Comparison of ENCODE assay signal across 20 mouse cellular contexts in the genomic region with DNA sequence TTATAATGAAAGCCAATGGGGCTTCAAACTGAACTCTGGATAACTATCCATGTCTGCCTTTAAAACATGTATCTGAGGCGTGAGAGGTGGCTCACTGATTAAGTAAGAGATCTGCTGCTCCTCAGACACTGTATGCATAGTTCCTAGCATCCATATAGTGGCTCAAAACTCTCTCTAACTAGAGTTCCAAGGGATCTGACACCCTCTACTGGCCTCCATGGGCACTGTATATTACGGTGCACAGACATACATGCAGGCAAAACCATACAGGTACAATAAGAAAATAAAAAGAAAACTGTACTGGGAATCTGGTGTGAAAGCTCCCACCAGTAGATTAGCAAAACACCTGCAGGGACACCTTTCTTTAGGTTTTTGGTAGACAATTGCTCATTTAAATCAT.
DNase-seq lines count a peak whose midpoint lies in the region; ATAC-seq and TF ChIP-seq lines count a peak whose summit lies in the region.
"Had no signal": no experiment of that assay in that cellular context is flagged by ENCODE, and none has a peak within 500 bp of the region (broad histone marks: within the 10 kb centered on the region; RNA-seq: fewer than 3 reads in every experiment).

No protein-coding gene starts in this region.

- peak; percentile 32 for TF ChIP-seq CTCF in lung, postnatal 0 days (IDR thresholded peaks at IDR 0.05)
- TF ChIP-seq CTCF in MEL (IDR thresholded peaks at IDR 0.05 in 2 of 3, conservative IDR thresholded peaks at IDR 0.05 in 1 of 3; ENCODE audit: control insufficient read depth in 1 of 3, insufficient read depth in 1 of 3, low read depth in 2 of 3, low read length in 3 of 3, poor library complexity in 1 of 3, severe bottlenecking in 1 of 3), result peak; percentile 37 to 67 (median 45)

- no peaks in the 10 kb centered on the region for H3K4me1 ChIP-seq in lung, postnatal 0 days (ENCODE audit: insufficient read depth, low read depth, low read length)
- H3K4me1 ChIP-seq in MEL (ENCODE audit: control insufficient read depth in 1 of 2, insufficient read depth in 2 of 2, low read length in 2 of 2), result peaks cover 7 to 9% of the 10 kb centered on the region in 2 experiments
- H3K4me1 ChIP-seq in hindbrain, embryonic 14.5 days (replicated peaks; ENCODE audit: control insufficient read depth, insufficient read depth, low read length), result no peaks in the 10 kb centered on the region
- H3K4me1 ChIP-seq: hindbrain, embryonic 10.5 days; stomach, embryonic 15.5 days had no signal

- no peak for TF ChIP-seq POLR2A in MEL (IDR thresholded peaks at IDR 0.05; ENCODE audit: control insufficient read depth in 1 of 2, insufficient read depth in 1 of 2, low read depth in 1 of 2, low read length in 2 of 2, poor library complexity in 1 of 2)

- no peaks in the 10 kb centered on the region for H3K9me3 ChIP-seq in lung, postnatal 0 days (ENCODE audit: low read length)
- H3K9me3 ChIP-seq in MEL (replicated peaks; ENCODE audit: insufficient read depth, low read length), result no peaks in the 10 kb centered on the region
- no peaks in the 10 kb centered on the region for H3K9me3 ChIP-seq in hindbrain, embryonic 14.5 days (ENCODE audit: control insufficient read depth, low read length)
- H3K9me3 ChIP-seq: forebrain, embryonic 15.5 days; G1E; heart, embryonic 13.5 days; hindbrain, embryonic 10.5 days; limb, embryonic 13.5 days; stomach, embryonic 15.5 days had no signal

- no peak for TF ChIP-seq EP300 in lung, postnatal 0 days (IDR thresholded peaks at IDR 0.05)
- TF ChIP-seq EP300 in MEL (IDR thresholded peaks at IDR 0.05; ENCODE audit: low read depth in 1 of 2, low read length in 2 of 2), result no peak

- H3K4me3 ChIP-seq in lung, postnatal 0 days (ENCODE audit: low read depth, low read length), result no peak overlapping the region
- H3K4me3 ChIP-seq in MEL (ENCODE audit: control insufficient read depth in 1 of 2, insufficient read depth in 1 of 2, low read depth in 2 of 2, low read length in 2 of 2), result no peak overlapping the region
- no peak overlapping the region for H3K4me3 ChIP-seq in hindbrain, embryonic 14.5 days (replicated peaks; ENCODE audit: low read length)
- H3K4me3 ChIP-seq: forebrain, embryonic 15.5 days; heart, embryonic 13.5 days; hindbrain, embryonic 10.5 days; limb, embryonic 13.5 days; stomach, embryonic 15.5 days had no signal

- ATAC-seq in lung, postnatal 0 days, result no peak
- ATAC-seq in common myeloid progenitor, adult 5-6 weeks (replicated peaks; ENCODE audit: low read depth, poor library complexity, severe bottlenecking), result 0 out of 2 replicates have a peak, but pooled peaks have one; percentile 42
- ATAC-seq in erythroblast, adult 5-6 weeks (replicated peaks; ENCODE audit: low FRiP score, poor library complexity, severe bottlenecking), result no peak
- ATAC-seq in hindbrain, embryonic 14.5 days (ENCODE audit: low FRiP score), result no peak
- ATAC-seq: activated CD4-positive, CD25-positive, alpha-beta regulatory T cell, adult 4 months; forebrain, embryonic 15.5 days had no signal

- TF ChIP-seq RAD21 in MEL (IDR thresholded peaks at IDR 0.05; ENCODE audit: low read depth, low read length), result peak; percentile 74

- no peaks in the 10 kb centered on the region for H3K27me3 ChIP-seq in lung, postnatal 0 days (replicated peaks; ENCODE audit: insufficient read depth, low read length)
- no peaks in the 10 kb centered on the region for H3K27me3 ChIP-seq in MEL (ENCODE audit: control insufficient read depth in 1 of 2, insufficient read depth in 2 of 2, low read length in 2 of 2)
- H3K27me3 ChIP-seq in hindbrain, embryonic 14.5 days (ENCODE audit: control insufficient read depth, insufficient read depth, low read length), result no peaks in the 10 kb centered on the region
- H3K27me3 ChIP-seq: forebrain, embryonic 15.5 days; heart, embryonic 13.5 days; limb, embryonic 13.5 days; stomach, embryonic 15.5 days had no signal

- no peak overlapping the region for H3K9ac ChIP-seq in lung, postnatal 0 days (replicated peaks; ENCODE audit: low read depth)
- no peak overlapping the region for H3K9ac ChIP-seq in MEL (ENCODE audit: control insufficient read depth, low read depth, low read length, poor library complexity, severe bottlenecking)
- H3K9ac ChIP-seq in hindbrain, embryonic 14.5 days, result no peak overlapping the region
- H3K9ac ChIP-seq: forebrain, embryonic 15.5 days; heart, embryonic 13.5 days; limb, embryonic 13.5 days; stomach, embryonic 15.5 days had no signal

- H3K4me2 ChIP-seq in lung, postnatal 0 days (replicated peaks; ENCODE audit: low read depth, low read length), result no peak overlapping the region
- H3K4me2 ChIP-seq in hindbrain, embryonic 14.5 days (replicated peaks), result no peak overlapping the region
- H3K4me2 ChIP-seq: forebrain, embryonic 15.5 days; heart, embryonic 13.5 days; limb, embryonic 13.5 days; stomach, embryonic 15.5 days had no signal

- no peak overlapping the region for H3K27ac ChIP-seq in lung, postnatal 0 days (ENCODE audit: low read length)
- no peak overlapping the region for H3K27ac ChIP-seq in MEL (ENCODE audit: control insufficient read depth, low read depth, low read length)
- no peak overlapping the region for H3K27ac ChIP-seq in hindbrain, embryonic 14.5 days
- H3K27ac ChIP-seq: forebrain, embryonic 15.5 days; heart, embryonic 13.5 days; hindbrain, embryonic 10.5 days; limb, embryonic 13.5 days; stomach, embryonic 15.5 days had no signal

- H3K36me3 ChIP-seq in lung, postnatal 0 days (ENCODE audit: insufficient read depth, low read length), result no peaks in the 10 kb centered on the region
- H3K36me3 ChIP-seq in MEL (ENCODE audit: control insufficient read depth in 1 of 2, insufficient read depth in 2 of 2, low read length in 2 of 2), result peaks cover 1 to 9% of the 10 kb centered on the region in 2 experiments; a peak in 2 of 4 replicates
- H3K36me3 ChIP-seq in hindbrain, embryonic 14.5 days (replicated peaks; ENCODE audit: control insufficient read depth, insufficient read depth), result no peaks in the 10 kb centered on the region
- H3K36me3 ChIP-seq: forebrain, embryonic 15.5 days; heart, embryonic 13.5 days; hindbrain, embryonic 10.5 days; limb, embryonic 13.5 days; stomach, embryonic 15.5 days had no signal

- no peaks in the 10 kb centered on the region for H3K79me2 ChIP-seq in MEL (ENCODE audit: control insufficient read depth, insufficient read depth, low read length, poor library complexity)

- no peak for DNase-seq in lung, postnatal 0 days (ENCODE audit: low spot score)
- DNase-seq in lung, postnatal 10 days, result no peak
- peak; percentile 60 for DNase-seq in MEL (ENCODE audit: low read depth, low spot score)
- DNase-seq in thymus, postnatal 36 days, result peak; percentile 23 to 25
- no peak for DNase-seq in hindbrain, embryonic 14.5 days (ENCODE audit: low spot score)
- DNase-seq: cerebellum, adult 11 months; embryo, embryonic 11 days; kidney, adult 18-20 months; kidney, postnatal 25 days; lung, postnatal 14 days; midbrain, embryonic 14.5 days had no signal

- WGBS in lung, postnatal 0 days, result 96% methylated on average over 2 of the region's 2 CpGs
- 95% methylated on average over 2 of the region's 2 CpGs for WGBS in hindbrain, embryonic 14.5 days

TF ChIP-seq in MEL, 35 proteins besides CTCF, POLR2A, EP300 and RAD21:
- TF ChIP-seq SMC3 (IDR thresholded peaks at IDR 0.05; ENCODE audit: low read depth, low read length) (peak; percentile 82), MAZ (IDR thresholded peaks at IDR 0.05; ENCODE audit: low read depth, low read length) (no peak), ZC3H11A (IDR thresholded peaks at IDR 0.05; ENCODE audit: low read depth, low read length) (peak; percentile 68)

Comparison
In these comparisons a context has a peak if more than half of its experiments do, and no peak if none do; other contexts are left out.
1. DNase-seq: peak in MEL (single experiment) and thymus, postnatal 36 days (2 of 2); none in lung, postnatal 0 days (single experiment), lung, postnatal 10 days (single experiment) and hindbrain, embryonic 14.5 days (single experiment).